Mouse (Mus musculus): ENCODE measurements around the gene Slc17a7. TPM values are rescaled to one million over a fixed set of nuclear protein-coding genes. Genes with fewer than 3 reads are reported as not detected.
A peak's percentile ranks its signal among the peaks of the same experiment; 100 is the strongest.

The Slc17a7 gene
- total RNA-seq, 4 experiments from 2014 or later = 1,001 to 1,087 (median 1,026) TPM

GRCm38 (mm10) chr7:45175398-45175797 is 11.6 kb downstream of the Slc17a7 start:
- DNase-seq (ENCODE audit: low spot score in 2 of 2) = no peak

- no peak for DNase-seq (ENCODE audit: low spot score in 2 of 2)
Observed at GRCm38 (mm10) chr7:45175929-45176328, 12.2 kb downstream of the Slc17a7 start.

GRCm38 (mm10) chr7:45176356-45176755 is 12.6 kb downstream of the Slc17a7 start:
- DNase-seq (ENCODE audit: low spot score in 2 of 2) = no peak

GRCm38 (mm10) chr7:45178550-45178949 is 14.8 kb downstream of the Slc17a7 start:
- no peak for DNase-seq (ENCODE audit: low spot score in 2 of 2)

- no peak for DNase-seq (ENCODE audit: low spot score in 2 of 2)
Observed at GRCm38 (mm10) chr7:45179469-45179868, 15.7 kb downstream of the Slc17a7 start, which contains the start of gene Gfy. Gene Gfy, minus strand, starts transcription at chr7:45179569.

GRCm38 (mm10) chr7:45180896-45181477 is 17.2 kb downstream of the Slc17a7 start, which contains the start of gene Pth2:
Gene Pth2, plus strand, starts transcription at chr7:45180995.
- DNase-seq (ENCODE audit: low spot score in 2 of 2) = no peak

- no peak for DNase-seq (ENCODE audit: low spot score in 2 of 2)
Observed at GRCm38 (mm10) chr7:45181540-45181939, 17.8 kb downstream of the Slc17a7 start.

GRCm38 (mm10) chr7:45182199-45182601 is 18.5 kb downstream of the Slc17a7 start:
- peak; percentile 70 to 86 for DNase-seq (ENCODE audit: low spot score in 2 of 2)

GRCm38 (mm10) chr7:45182606-45183005 is 18.9 kb downstream of the Slc17a7 start:
- DNase-seq (ENCODE audit: low spot score in 2 of 2) = no peak

GRCm38 (mm10) chr7:45183672-45184071 is 19.9 kb downstream of the Slc17a7 start:
- DNase-seq (ENCODE audit: low spot score in 2 of 2) = no peak

GRCm38 (mm10) chr7:45185921-45186320 is 22.2 kb downstream of the Slc17a7 start:
- no peak for DNase-seq (ENCODE audit: low spot score in 2 of 2)

- peak in 1 of 2 experiments; percentile 75 for DNase-seq (ENCODE audit: low spot score in 2 of 2)
Observed at GRCm38 (mm10) chr7:45189600-45189999, 25.9 kb downstream of the Slc17a7 start.

GRCm38 (mm10) chr7:45190186-45190585 is 26.4 kb downstream of the Slc17a7 start:
- DNase-seq (ENCODE audit: low spot score in 2 of 2) = no peak

- DNase-seq (ENCODE audit: low spot score in 2 of 2) = no peak
Observed at GRCm38 (mm10) chr7:45191161-45191560, 27.4 kb downstream of the Slc17a7 start.

GRCm38 (mm10) chr7:45191803-45192363 is 28.1 kb downstream of the Slc17a7 start:
- no peak for DNase-seq (ENCODE audit: low spot score in 2 of 2)

- no peak for DNase-seq (ENCODE audit: low spot score in 2 of 2)
Observed at GRCm38 (mm10) chr7:45192585-45193310, 29.0 kb downstream of the Slc17a7 start.

GRCm38 (mm10) chr7:45193406-45193805 is 29.7 kb downstream of the Slc17a7 start:
- DNase-seq (ENCODE audit: low spot score in 2 of 2) = no peak

- DNase-seq (ENCODE audit: low spot score in 2 of 2) = no peak
Observed at GRCm38 (mm10) chr7:45193871-45194785, 30.4 kb downstream of the Slc17a7 start.

GRCm38 (mm10) chr7:45195341-45196175 is 31.8 kb downstream of the Slc17a7 start:
- DNase-seq (ENCODE audit: low spot score in 2 of 2) = no peak

GRCm38 (mm10) chr7:45196176-45196535 is 32.4 kb downstream of the Slc17a7 start:
- no peak for DNase-seq (ENCODE audit: low spot score in 2 of 2)

- no peak for DNase-seq (ENCODE audit: low spot score in 2 of 2)
Observed at GRCm38 (mm10) chr7:45196994-45197393, 33.2 kb downstream of the Slc17a7 start.
